Mouse (Mus musculus): ENCODE data around the gene Ino80e.

The Ino80e gene

GRCm38 (mm10) chr7:126808703-126809455, 53.3 kb downstream of the Ino80e start:
- DNase-seq = peak; percentile 96

DNA sequence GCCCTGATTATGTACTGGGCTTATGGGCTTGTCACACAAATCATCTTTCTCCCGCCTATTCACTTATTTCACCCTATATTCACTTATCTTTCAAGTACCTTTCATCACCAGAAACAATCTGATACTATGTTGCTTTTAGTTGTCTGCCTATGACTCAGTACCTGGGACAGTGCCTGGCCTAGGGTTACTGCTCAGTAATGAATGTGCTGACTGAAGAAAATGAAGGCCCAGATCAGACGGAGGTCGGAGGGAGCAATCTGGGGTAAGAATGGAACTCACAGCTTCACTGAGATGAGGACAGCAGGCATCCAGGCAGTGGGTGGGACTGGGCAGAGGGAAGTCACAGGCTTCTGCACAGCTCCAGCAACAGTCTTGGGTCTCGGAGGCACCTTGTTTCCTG, 54.8 kb downstream of the Ino80e start:
- no peak for DNase-seq

DNA sequence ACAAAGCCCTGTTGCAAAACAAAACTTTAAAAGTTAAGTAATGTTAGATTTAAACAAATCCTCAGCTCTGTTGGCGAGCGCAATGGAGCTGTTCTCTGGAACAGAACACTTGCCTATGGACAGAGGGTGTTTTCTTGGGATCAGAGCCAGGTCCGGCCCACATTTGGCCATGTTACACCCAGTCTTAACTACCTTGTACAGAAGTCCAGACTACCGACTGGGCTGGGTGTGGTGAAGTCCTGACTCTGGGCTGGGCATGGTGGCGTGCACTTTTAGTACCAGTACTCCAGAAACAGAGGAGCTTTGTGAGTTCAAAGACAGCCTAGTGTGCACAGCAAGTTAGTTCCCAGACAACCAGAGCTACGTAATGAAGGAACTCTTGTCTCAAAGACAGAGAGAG, 55.2 kb downstream of the Ino80e start:
- no peak for DNase-seq

DNA sequence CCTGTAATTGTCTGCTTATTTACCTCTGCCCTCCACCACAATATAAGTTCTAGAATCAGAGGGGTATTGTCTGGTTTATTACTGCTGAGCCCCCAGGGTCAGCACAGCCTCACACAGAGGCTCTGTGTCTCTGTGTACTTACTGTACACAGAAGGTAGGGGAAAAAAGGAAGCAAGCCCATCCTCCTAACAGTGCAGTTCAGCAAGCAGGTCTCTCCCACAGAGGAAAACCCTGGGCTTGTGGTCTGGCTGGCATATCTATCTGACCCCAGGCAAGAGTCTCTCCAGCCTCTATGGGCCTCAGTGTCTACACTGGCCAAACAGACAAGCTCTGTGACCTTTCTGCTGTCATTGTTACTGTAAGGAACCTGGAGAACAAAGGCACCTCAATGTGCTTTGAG, 58.4 kb downstream of the Ino80e start:
- no peak for DNase-seq

- DNase-seq = no peak
Observed at GRCm38 (mm10) chr7:126803181-126803580, 59.0 kb downstream of the Ino80e start.

DNA sequence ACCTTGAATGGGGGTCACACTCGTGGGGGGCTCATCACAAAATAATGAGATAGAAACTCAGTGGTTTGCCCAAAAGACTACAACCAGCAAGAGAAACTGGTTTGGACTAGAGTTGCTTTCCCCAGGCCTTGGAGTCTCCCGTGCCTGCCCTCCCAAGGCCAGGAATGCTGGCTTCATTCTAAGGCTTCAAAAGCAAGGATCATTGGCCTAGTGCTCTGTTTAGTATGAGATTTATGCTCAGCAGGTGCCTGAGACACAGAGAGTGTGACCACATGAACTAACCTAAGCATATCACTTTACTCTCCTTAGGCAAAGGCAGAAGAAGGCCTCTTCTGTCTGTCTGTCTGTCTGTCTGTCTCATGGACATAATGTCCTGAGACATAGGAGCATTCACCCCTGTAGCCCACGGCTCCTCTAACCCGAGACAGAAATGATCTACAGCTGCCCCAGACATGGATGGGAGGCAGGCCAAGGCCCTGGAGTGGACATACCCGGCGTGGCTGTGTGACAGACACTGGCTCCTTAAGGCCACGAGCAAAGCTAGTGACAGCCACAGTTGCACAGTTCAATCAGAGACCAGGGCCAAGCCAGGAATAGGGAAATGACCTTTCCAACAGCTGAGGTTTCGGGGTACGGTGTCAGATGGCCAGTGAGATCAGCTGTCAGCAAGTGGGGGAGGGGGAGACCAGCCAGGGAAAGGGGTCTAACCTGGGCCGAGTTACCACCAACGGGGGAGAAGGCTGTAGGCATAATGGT, 59.9 kb downstream of the Ino80e start:
- no peak for DNase-seq

GRCm38 (mm10) chr7:126801057-126801422, 61.1 kb downstream of the Ino80e start:
- DNase-seq = no peak
